Comparison of ENCODE assay signal across 26 mouse cellular contexts in the genomic region with DNA sequence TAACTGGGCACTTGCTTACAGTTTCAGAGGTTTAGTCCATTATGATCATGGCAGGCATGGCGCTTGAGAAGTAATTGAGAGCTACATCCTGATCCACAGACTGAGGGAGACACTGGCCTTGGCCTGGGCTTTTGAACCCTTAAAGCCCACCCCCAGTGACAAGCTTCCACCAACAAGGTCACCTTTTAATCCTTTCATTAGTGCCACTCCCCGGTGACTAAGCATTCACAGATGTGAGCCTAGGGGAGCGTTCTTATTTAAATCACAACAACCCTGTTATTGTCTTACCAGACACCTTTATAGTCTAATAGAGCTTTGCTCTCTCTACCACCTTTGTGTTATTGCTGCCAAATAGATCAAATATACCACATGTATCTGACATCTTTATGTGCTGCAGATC.
DNase-seq lines count a peak whose midpoint lies in the region; TF ChIP-seq lines count a peak whose summit lies in the region.
"Had no signal": no experiment of that assay in that cellular context is flagged by ENCODE, and none has a peak within 500 bp of the region (broad histone marks: within the 10 kb centered on the region; RNA-seq: fewer than 3 reads in every experiment).

No protein-coding gene starts in this region.

- DNase-seq in R1 (ENCODE audit: low read depth, low spot score), result peak; percentile 96
- peak; percentile 34 for DNase-seq in limb, embryonic 10.5 days (ENCODE audit: low spot score)
- DNase-seq in thymus, postnatal 4 days, result no peak
- no peak for DNase-seq in heart, adult 8-10 months (ENCODE audit: low spot score)
- no peak for DNase-seq in heart, postnatal 25 days (ENCODE audit: low spot score)
- DNase-seq: adrenal gland, adult 8-10 months; adrenal gland, postnatal 25 days; B cell, adult 2 months; cerebellum, adult 11-12 months; cerebellum, adult 8-10 months; cerebellum, postnatal 10 days; cerebellum, postnatal 36 days; embryo, embryonic 11 days; forebrain, postnatal 0 days; gastrocnemius, adult 2 months; gastrocnemius, postnatal 14 days; heart, adult 11 months; heart, postnatal 14 days; kidney, adult 2 months had no signal

- peak overlapping the region; percentile 95 for H3K27ac ChIP-seq in ES-Bruce4 (ENCODE audit: insufficient read depth, low read length)
- H3K27ac ChIP-seq in limb, embryonic 10.5 days, result no peak overlapping the region; the same call in 1 of the 2 replicates
- H3K27ac ChIP-seq: embryonic facial prominence, embryonic 10.5 days; embryonic facial prominence, embryonic 13.5 days; gastrocnemius, adult 2 months; heart, embryonic 13.5 days; hindbrain, embryonic 12.5 days; hindbrain, embryonic 15.5 days had no signal

- peaks cover 11% of the 10 kb centered on the region; the same call in 1 of the 2 replicates for H3K9me3 ChIP-seq in ES-Bruce4 (replicated peaks; ENCODE audit: control insufficient read depth, insufficient read depth, low read length, poor library complexity, severe bottlenecking)
- H3K9me3 ChIP-seq in limb, embryonic 10.5 days (replicated peaks), result no peaks in the 10 kb centered on the region
- H3K9me3 ChIP-seq: embryonic facial prominence, embryonic 10.5 days; embryonic facial prominence, embryonic 13.5 days; heart, embryonic 13.5 days; hindbrain, embryonic 12.5 days; hindbrain, embryonic 15.5 days had no signal

- H3K36me3 ChIP-seq in ES-Bruce4 (ENCODE audit: control insufficient read depth, insufficient read depth, low read length, poor library complexity, severe bottlenecking), result no peaks in the 10 kb centered on the region; the same call in 1 of the 2 replicates
- H3K36me3 ChIP-seq in limb, embryonic 10.5 days, result no peaks in the 10 kb centered on the region
- H3K36me3 ChIP-seq: embryonic facial prominence, embryonic 10.5 days; embryonic facial prominence, embryonic 13.5 days; heart, embryonic 13.5 days; hindbrain, embryonic 12.5 days; hindbrain, embryonic 15.5 days had no signal

- no peak overlapping the region for H3K4me3 ChIP-seq in ES-Bruce4 (ENCODE audit: low read depth, low read length)
- no peak overlapping the region for H3K4me3 ChIP-seq in limb, embryonic 10.5 days
- H3K4me3 ChIP-seq: embryonic facial prominence, embryonic 10.5 days; embryonic facial prominence, embryonic 13.5 days; erythroblast, embryonic 14.5 days; gastrocnemius, adult 2 months; heart, embryonic 13.5 days; hindbrain, embryonic 12.5 days; hindbrain, embryonic 15.5 days had no signal

- H3K9ac ChIP-seq in ES-Bruce4 (ENCODE audit: low read depth, poor library complexity, severe bottlenecking), result no peak overlapping the region
- H3K9ac ChIP-seq: embryonic facial prominence, embryonic 13.5 days; forebrain, postnatal 0 days; heart, embryonic 13.5 days; hindbrain, embryonic 12.5 days; hindbrain, embryonic 15.5 days had no signal

- no peak for TF ChIP-seq CTCF in ES-Bruce4 (IDR thresholded peaks at IDR 0.05; ENCODE audit: low read depth, low read length)

- peak; percentile 99 for TF ChIP-seq EP300 in ES-Bruce4 (IDR thresholded peaks at IDR 0.05; ENCODE audit: insufficient read depth, low read depth, low read length)

- no peaks in the 10 kb centered on the region for H3K27me3 ChIP-seq in ES-Bruce4 (ENCODE audit: control insufficient read depth, insufficient read depth, low read length, poor library complexity, severe bottlenecking)
- no peaks in the 10 kb centered on the region; the same call in 1 of the 2 replicates for H3K27me3 ChIP-seq in limb, embryonic 10.5 days (ENCODE audit: low read depth, poor library complexity, severe bottlenecking)
- H3K27me3 ChIP-seq: embryonic facial prominence, embryonic 13.5 days; heart, embryonic 13.5 days; hindbrain, embryonic 12.5 days; hindbrain, embryonic 15.5 days had no signal

- intact Hi-C loops in heart, postnatal 25 days (cut with DNase I), result no loop called here

- no peak for TF ChIP-seq POLR2A in ES-Bruce4 (IDR thresholded peaks at IDR 0.05; ENCODE audit: insufficient read depth, low read length)

- H3K4me1 ChIP-seq in ES-Bruce4 (ENCODE audit: control insufficient read depth, insufficient read depth, low read length), result peaks cover 2% of the 10 kb centered on the region
- peaks cover 27% of the 10 kb centered on the region for H3K4me1 ChIP-seq in limb, embryonic 10.5 days
- H3K4me1 ChIP-seq: embryonic facial prominence, embryonic 13.5 days; heart, embryonic 13.5 days; hindbrain, embryonic 12.5 days; hindbrain, embryonic 15.5 days had no signal

- WGBS in limb, embryonic 10.5 days, result 21% methylated on average over 3 of the region's 3 CpGs

Comparison
In these comparisons a context has a peak if more than half of its experiments do, and no peak if none do; other contexts are left out.
1. DNase-seq: peak in R1 (single experiment) and limb, embryonic 10.5 days (single experiment); none in thymus, postnatal 4 days (single experiment), heart, adult 8-10 months (single experiment) and heart, postnatal 25 days (single experiment).